Mouse (Mus musculus) layer of hippocampus, postnatal 25 days (tissue): ENCODE results near the gene Efcab7. TPM values are rescaled to one million over a fixed set of nuclear protein-coding genes. Genes with fewer than 3 reads are reported as not detected.

Experiments
- DNase-seq, 2 experiments: peaks; one replicate each; pipeline ENCODE4 v3.0.0; 2022; ENCODE audit warnings: mixed read lengths in 2 of 2, low spot score in 1 of 2; ENCODE audit errors: extremely low spot score in 1 of 2
- total RNA-seq, 2 experiments: library from RNA; stranded (reverse); gene quantifications; 2 replicates each; pipeline ENCODE4 v1.2.3; 2021

Gene Efcab7
- total RNA-seq, 2 experiments from 2014 or later: 9.1 to 9.5 TPM

DNA sequence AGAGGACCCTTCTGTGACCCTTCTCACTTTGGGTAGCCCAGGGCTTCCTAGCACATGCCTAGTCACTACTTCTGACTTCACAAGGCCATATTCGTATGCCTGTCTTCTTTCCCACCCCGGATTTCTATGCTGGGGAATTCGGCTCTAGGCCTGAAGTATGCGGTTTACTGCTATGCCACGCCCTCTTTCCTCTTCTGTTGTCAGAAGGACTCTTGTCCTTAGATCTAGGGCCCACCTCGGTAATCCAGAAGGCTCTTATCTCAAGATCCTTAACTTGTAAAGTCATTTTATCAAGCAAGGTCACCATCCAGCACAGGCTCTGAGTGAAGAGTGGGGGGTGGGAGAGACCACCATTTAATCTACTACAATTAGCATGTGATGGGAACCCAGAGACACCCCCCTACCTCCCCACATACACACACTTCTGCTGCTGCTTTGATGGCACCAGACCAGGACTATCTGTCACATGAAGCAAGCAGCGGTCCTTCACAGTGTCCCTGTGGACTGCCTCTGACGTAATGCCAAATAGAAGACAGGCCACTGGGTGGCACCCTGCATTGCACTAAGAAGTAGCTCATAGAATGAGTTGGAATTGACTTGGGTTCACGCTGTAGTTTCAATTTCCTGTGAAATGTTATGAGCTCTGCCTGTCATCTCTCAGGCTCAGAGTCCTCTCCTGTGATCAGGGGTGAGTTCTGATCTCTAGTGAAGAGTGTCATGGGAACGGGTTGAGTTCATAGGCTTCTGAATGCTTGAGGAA lies 112.8 kb downstream of the Efcab7 start:
- no peak for DNase-seq

DNA sequence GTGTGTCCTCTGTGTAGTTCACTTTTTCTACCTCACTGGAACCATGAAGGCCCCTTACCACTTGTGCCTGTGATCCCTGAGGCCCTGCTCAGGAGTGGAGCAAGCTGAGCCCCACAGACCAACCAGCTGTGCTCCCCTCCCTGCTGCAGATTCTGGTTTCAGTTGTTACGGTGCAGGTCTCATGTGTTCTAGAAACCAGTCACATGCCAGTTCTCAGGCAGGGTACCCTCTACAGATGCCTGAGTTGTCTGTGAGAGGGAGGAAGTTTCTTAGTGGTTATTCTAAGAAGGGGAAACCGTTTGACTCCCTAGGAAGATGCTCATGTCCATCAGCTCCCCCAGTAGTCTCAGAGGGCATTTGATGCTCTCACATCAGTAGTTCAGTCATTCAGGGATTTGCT lies 115.6 kb downstream of the Efcab7 start:
- DNase-seq: no peak

DNA sequence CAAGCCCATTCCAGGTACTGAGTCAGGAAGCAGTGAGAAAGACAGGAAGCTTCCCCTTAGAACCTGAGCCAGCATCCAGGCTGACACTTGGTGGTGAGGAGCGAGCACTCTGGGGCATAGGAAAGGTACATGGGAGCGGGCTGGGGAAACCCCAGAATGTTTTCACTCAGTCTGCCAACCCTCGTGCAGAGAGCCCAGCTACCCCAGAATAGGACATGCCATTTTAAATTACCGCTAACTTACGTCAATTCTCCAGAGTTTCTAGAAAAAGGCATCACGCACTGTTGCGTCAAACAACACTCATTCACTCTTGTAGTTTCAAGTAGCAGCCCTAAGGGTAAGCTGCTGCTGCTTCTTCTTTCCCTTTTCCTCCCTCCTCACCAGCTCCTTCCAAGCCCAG lies 116.0 kb downstream of the Efcab7 start:
- no peak for DNase-seq

DNA sequence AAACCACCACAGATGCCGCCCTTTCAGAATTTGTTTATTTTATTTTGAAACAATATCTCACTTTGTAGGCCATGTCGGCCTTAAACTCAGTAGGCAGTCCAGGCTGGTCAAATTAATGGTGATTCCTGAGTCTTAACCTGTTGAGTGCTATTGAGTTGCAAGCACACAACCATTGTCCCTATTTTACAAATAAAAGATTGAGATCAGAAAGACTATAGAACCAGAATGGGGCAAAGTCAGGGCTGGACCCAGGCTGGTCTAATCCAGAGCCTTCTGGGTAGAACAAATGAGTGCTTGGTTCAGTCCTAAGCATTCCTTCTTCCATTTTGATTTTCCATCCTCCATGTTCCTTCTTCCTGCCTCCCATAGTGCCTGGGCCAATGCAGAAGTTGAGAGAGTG lies 117.5 kb downstream of the Efcab7 start:
- no peak for DNase-seq

DNA sequence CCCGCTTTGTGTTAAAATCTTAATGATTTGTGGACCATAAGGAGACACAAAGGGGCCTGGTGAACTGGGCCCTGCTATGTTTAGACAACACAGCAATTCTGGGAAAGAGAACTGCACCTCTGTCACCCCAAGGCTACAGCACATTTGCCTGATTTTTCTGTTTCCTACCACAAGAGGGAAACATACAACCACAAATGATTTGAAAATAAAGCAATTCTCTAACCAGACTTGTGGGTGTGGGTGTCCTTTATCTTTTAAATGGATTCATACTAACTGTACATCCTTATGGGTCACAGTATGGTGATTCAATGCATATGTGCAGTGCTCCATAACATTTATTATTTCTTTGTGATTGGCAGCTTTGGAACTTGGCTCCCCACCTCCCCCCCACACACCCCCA lies 118.2 kb downstream of the Efcab7 start:
- DNase-seq: no peak

DNA sequence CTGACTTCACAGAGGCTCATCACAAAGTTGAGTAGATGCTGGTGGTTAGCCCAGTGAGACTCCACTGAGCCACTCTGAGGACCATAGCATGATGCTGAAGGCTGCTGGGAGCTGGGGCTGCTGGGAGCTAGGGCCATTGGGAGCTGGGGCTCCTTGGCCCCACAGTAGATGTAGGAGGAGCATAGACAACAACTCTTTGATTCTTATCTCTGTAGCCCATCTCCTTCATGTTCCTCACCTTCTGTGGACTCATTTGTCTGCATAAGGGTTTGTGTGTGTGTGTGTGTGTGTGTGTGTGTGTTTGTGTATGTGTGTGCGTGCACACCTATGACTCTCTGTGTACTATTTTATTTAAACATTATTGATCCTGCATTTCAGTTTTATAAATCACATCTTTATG lies 118.9 kb downstream of the Efcab7 start:
- no peak for DNase-seq

DNA sequence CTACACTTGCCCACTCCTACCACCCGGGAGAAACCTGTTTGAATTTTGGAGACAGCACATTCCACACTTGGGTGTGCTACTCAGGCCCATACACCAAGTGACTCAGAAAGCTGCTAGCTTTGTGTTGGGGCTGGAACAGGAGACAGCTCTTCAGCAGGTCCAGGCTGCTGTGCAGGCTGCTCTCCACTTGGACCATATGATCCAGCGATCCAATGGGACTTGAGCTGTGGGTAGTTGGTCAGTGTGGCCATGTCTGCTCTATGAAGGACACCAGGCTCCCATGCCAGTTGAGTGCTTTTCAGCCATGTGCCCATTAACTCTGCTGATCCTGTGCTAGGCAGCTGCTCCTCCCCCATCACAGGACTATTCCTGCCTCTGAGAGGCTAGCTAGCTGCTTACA lies 124.9 kb downstream of the Efcab7 start:
- no peak for DNase-seq

DNA sequence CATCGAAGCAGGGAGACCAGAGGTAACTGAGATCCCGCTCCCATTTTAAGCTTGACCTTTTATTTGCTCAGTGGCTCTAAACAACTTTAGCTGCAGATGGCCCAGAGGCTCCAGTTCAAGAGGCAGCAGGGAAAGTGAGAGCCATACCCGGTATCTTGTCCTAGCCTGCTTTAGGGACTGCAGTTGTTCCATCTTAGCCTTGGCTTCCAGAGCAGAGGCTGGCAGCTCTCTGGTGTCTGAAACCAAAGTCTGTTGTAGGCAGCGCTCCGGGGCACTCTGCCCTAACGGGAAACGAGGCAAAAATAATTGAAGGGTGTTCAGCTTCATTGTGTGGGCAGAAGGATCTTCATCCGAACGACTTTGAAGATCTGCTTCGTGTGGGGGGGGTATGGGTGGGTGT lies 126.4 kb downstream of the Efcab7 start:
- DNase-seq: no peak

DNA sequence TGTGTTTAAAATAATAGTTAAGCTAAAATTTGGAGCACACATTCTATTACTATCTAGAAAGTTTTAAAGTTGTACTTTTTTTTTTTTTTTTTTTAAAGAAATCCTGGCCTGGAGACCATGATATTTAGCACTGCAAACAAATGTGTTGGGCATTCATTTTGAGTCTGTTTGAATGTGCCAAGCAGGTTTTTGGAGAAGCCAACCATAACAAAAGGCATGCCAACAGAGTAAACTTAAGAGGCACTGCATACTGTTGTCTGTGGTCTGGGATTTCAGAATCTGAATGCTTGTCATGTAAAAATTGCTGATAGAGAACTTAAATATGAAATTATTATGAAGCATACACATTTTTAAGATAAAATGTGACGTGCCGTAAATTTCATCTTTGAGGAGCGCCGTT lies 128.2 kb downstream of the Efcab7 start:
- no peak for DNase-seq

DNA sequence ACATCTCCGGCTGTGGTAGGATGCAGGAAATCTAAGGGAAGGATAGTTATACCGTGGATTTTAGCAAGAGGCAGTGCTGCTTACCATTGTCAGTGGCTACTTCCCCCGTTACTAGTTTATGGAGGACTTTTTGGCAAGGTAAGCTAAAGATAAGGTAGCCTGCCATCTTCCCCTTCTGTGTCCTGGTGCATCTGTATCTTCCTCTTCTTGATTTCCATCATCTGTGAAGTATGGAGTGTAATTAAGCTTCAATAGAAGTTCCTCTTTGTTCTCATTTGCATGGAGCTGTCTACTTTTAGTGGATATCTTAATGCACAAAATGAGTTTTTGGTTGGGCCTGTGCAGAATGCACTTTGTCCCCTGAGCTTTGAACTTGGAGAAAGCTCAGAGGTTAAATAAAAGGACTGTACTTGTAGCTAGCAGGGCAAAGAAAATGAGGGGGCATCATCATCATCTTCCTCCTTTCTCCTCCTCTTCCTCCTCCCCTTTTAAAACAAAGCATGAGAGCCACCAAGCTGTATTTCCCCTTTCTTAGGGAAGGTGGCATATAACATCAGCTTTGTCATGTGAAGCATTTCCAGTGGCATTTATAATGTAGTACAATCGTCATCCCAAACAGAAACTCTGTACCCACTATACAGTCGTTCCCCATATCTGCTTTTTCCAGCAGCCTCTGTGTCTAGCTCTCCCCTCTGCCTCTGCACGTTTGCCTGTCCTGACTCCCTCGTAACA lies 129.3 kb downstream of the Efcab7 start:
- no peak for DNase-seq

DNA sequence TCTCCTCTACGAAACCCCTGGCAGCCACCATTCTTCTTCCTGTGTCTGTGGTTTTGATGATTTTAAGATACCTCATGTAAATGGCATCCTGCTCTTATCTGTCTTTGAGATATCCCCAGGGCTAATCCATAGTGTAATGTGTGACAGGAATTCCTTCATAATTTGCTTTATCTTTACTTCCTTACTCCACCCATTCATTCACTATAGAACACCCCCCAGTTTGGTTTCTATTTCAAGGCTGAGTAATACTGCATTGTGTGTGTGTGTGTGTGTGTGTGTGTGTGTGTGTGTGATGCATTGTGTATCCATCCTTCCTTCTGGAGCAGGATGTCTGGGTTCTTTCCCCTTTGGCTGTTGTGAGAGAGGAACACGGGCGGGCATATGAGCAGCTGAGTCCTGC lies 130.3 kb downstream of the Efcab7 start:
- DNase-seq: no peak

Other genes with a start within 250 kb of the Efcab7 start
- not detected for gene Foxd3, start 172.9 kb upstream of the Efcab7 start, total RNA-seq
- 10 to 100 TPM; 10.1 to 13.3 TPM for gene Alg6, start 113.5 kb upstream of the Efcab7 start, total RNA-seq
- 10 to 100 TPM; 56.2 to 65.8 TPM for gene Pgm1, start 100.2 kb downstream of the Efcab7 start, total RNA-seq
- gene Itgb3bp, start 100.6 kb downstream of the Efcab7 start, total RNA-seq: 1 to 10 TPM; 4.4 to 6.0 TPM